Mouse (Mus musculus) neural tube, embryonic 13.5 days (tissue): ENCODE data around the gene Slc23a4. TPM values are rescaled to one million over a fixed set of nuclear protein-coding genes. Genes with fewer than 3 reads are reported as not detected.
A peak's percentile ranks its signal among the peaks of the same experiment; 100 is the strongest.

Experiments used
- ATAC-seq: fragments of 200-750 bp; cut with Nextera tagmentation; 2 replicates; pipeline ENCODE4 v1.8.0; 2017; ENCODE audit warnings: low read depth, mild to moderate bottlenecking, moderate TSS enrichment, moderate library complexity
- H3K27ac ChIP-seq: fragments of 300-500 bp; sonication (generic); replicated peaks from 2 replicates; pipeline ENCODE4 v1.5.1; 2015; ENCODE audit warnings: moderate library complexity, mild to moderate bottlenecking, inconsistent platforms
- H3K27me3 ChIP-seq: fragments of 300-500 bp; sonication (generic); 2 replicates; pipeline ENCODE4 v1.6.1; 2015; ENCODE audit warnings: mild to moderate bottlenecking, inconsistent platforms
- H3K36me3 ChIP-seq: fragments of 300-500 bp; sonication (generic); 2 replicates; pipeline ENCODE4 v1.6.1; 2015; ENCODE audit warnings: mild to moderate bottlenecking, inconsistent platforms
- H3K4me1 ChIP-seq: fragments of 300-500 bp; sonication (generic); replicated peaks from 2 replicates; pipeline ENCODE4 v1.6.1; 2015; ENCODE audit warnings: inconsistent platforms
- H3K4me2 ChIP-seq: fragments of 300-500 bp; sonication (generic); 2 replicates; pipeline ENCODE4 v1.6.1; 2015; ENCODE audit warnings: inconsistent platforms, mild to moderate bottlenecking, moderate library complexity
- H3K4me3 ChIP-seq: fragments of 300-500 bp; sonication (generic); 2 replicates; pipeline ENCODE4 v1.5.1; 2015; ENCODE audit warnings: mild to moderate bottlenecking, inconsistent platforms
- H3K9ac ChIP-seq: fragments of 300-500 bp; sonication (generic); 2 replicates; pipeline ENCODE4 v1.6.1; 2015; ENCODE audit warnings: moderate library complexity, mild to moderate bottlenecking, inconsistent platforms
- H3K9me3 ChIP-seq: fragments of 300-500 bp; sonication (generic); 2 replicates; pipeline ENCODE4 v1.6.1; 2016; ENCODE audit warnings: inconsistent platforms
- WGBS: fragments of 180-500 bp; shearing (Covaris S2); methylation state at CpG from one replicate; pipeline ENCODE4 v1.1.7; 2015; 5-methylcytosine and 5-hydroxymethylcytosine counted together
- polyA plus RNA-seq: library from polyadenylated mRNA; unstranded; fragments of >200 nt; fragmentation: Nextera tagmentation; extraction: Ambion mirVana; gene quantifications from 2 replicates; pipeline ENCODE4 v1.2.1, GENCODE M21; 2015

Slc23a4 gene
- polyA plus RNA-seq, 1 experiment from 2014 or later: 0.56 TPM

DNA sequence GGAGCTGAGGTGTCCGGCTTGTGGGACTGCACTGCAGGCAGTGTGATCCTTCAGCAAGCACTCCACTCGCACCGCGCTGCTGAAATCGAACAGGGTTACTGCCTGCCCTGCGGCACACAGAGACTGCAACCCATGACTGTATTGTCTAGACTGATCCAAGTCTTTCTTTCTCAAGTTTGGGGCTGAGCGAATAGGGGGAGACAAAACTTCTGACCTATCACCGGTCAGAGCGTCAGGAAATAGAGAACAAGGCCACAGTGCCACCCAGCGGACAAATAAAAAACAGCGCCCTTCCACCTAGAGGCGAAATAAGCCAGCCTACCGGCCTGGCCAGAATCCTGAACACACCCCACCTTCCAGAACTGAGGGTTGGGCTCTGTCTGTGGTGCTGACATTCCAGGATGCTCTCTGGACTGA is 7.1 kb upstream of the Slc23a4 start:
- Histone ChIP-seq H3K9ac (no peak overlapping the region), H3K4me3 (0 out of 2 replicates have a peak overlapping the region, but pooled peaks have one; percentile 13), H3K27ac (no peak overlapping the region), H3K36me3 (no peaks in the 10 kb centered on the region), H3K4me1 (peaks cover 6% of the 10 kb centered on the region; the same call in 1 of the 2 replicates), H3K9me3 (no peaks in the 10 kb centered on the region), H3K4me2 (peak overlapping the region; percentile 47), H3K27me3 (no peaks in the 10 kb centered on the region; the same call in 1 of the 2 replicates)
- WGBS: 5% methylated on average over 13 of the region's 13 CpGs
- ATAC-seq: peak; percentile 71

DNA sequence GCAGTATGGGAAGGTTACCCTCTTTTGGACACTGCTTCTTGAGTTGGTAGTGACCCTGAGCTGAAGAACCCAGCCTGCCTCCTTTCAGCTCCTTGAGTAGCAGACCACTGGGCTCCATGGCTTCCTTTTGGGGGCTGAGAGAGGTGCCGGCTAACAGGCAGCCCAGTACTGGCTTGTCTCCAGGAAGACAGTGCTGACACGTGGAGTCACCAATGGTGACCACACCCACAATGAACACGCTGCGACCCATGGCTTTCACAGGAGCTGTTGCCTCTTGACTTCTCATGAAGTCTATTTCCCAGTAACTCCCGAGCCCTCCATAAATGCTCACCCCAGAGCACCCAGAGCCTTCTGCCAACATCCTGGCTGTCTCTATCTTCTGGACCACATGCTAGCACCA is 6.5 kb upstream of the Slc23a4 start:
- Histone ChIP-seq H3K36me3 (no peaks in the 10 kb centered on the region), H3K4me3 (no peak overlapping the region), H3K27me3 (no peaks in the 10 kb centered on the region; the same call in 1 of the 2 replicates), H3K9ac (no peak overlapping the region), H3K9me3 (no peaks in the 10 kb centered on the region), H3K4me1 (peaks cover 6% of the 10 kb centered on the region; the same call in 1 of the 2 replicates), H3K4me2 (peak overlapping the region; percentile 47), H3K27ac (no peak overlapping the region)
- WGBS: 85% methylated on average over 5 of the region's 5 CpGs
- ATAC-seq: no peak

DNA sequence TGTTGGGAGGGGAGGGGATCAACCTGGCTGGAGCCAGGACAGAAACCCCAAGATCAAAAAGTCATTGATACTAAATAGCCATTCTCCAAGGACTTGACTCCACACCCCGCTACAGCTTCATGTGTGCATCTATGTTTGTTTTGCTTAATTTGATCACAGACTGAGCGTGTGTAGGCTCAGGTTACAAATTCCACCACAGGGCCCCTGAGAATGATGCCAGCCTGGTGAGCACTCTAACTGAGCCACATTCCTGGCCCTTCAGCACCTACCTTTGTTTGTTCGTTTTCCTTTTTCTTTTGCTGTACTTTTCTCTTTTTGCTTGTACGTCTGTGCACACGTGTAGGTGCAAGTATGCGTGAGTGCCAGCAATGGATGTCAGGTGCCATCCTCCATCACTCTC is 1.1 kb upstream of the Slc23a4 start:
- no peaks in the 10 kb centered on the region for H3K9me3 ChIP-seq
- no peak overlapping the region for H3K4me2 ChIP-seq
- H3K36me3 ChIP-seq: no peaks in the 10 kb centered on the region
- no peak overlapping the region for H3K4me3 ChIP-seq
- no peak overlapping the region for H3K9ac ChIP-seq
- no peak for ATAC-seq
- no peaks in the 10 kb centered on the region for H3K27me3 ChIP-seq
- 81% methylated on average over 6 of the region's 6 CpGs for WGBS
- no peak overlapping the region for H3K27ac ChIP-seq
- peaks cover 12% of the 10 kb centered on the region for H3K4me1 ChIP-seq

DNA sequence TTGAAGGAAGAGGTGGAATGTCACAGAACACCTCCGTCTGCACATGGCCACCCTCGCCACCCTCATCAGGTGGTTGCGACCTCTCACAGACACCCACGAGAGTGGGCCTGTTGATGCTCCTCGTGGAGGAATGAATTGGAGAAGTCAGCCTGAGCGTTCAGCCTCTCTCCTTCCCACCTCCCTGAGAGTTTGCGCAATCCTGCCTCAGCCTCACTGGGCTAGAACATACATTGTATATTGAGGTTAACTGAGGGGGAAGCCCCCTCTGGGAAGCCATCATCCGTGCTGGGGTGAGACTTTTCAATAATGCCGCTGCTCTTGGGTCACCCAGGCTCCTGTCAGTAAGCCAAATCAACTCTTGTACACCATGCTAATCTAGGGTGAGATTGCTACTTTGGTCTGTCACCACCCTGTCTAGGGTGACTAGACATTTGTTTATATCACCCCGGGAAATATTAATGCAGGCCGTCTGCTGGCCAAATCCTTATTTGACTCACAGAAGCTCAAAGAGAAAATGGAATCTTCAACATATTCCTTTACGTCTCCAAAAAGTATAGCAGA is 1.0 kb downstream of the Slc23a4 start:
- ATAC-seq: no peak
- 90% methylated on average over 12 of the region's 12 CpGs for WGBS
- peaks cover 12% of the 10 kb centered on the region for H3K4me1 ChIP-seq
- H3K27me3 ChIP-seq: no peaks in the 10 kb centered on the region
- H3K36me3 ChIP-seq: no peaks in the 10 kb centered on the region
- H3K9me3 ChIP-seq: no peaks in the 10 kb centered on the region
- H3K4me2 ChIP-seq: no peak overlapping the region
- H3K27ac ChIP-seq: no peak overlapping the region
- H3K4me3 ChIP-seq: no peak overlapping the region
- H3K9ac ChIP-seq: no peak overlapping the region

DNA sequence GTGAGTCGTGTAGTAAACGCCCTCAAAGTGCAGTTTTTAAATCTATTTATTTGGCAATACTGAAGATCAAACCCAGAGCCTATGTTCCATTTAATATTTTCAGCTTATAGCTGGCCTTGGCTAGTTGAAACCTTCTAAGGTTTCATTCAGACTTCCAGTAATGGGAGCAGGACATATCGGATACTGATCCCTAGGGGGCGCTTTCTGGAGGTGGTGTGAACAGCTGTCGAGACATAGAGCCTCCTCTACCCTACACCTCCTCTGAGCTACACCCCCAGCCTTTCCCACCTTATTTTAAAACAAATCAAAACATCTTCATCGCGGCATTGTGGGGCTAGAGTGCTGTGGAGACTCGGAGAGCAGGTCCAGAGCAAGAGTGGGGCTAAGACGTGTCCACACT is 7.5 kb downstream of the Slc23a4 start:
- no peaks in the 10 kb centered on the region for H3K9me3 ChIP-seq
- no peaks in the 10 kb centered on the region for H3K4me1 ChIP-seq
- no peak overlapping the region for H3K27ac ChIP-seq
- ATAC-seq: no peak
- H3K9ac ChIP-seq: no peak overlapping the region
- no peak overlapping the region for H3K4me2 ChIP-seq
- 68% methylated on average over 9 of the region's 9 CpGs for WGBS
- H3K4me3 ChIP-seq: no peak overlapping the region
- H3K36me3 ChIP-seq: no peaks in the 10 kb centered on the region
- H3K27me3 ChIP-seq: no peaks in the 10 kb centered on the region

DNA sequence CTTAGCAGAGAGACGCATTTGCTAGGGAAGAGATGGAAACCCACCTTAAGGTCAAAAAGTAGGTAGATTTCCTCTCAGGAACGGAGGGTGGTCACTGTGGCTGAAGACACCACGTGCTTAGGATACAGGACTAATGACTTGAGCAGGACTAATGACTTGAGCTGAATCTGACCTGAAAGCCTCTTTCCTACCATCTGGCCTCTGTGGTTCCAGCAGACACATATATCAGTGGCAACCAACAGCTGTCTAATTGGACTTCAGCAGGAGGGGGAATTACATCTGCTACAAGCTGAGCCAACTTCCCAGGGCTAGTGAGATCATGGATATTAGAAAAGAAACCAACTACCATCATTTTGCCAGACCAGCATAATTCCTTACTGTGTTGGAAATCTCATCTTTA is 8.9 kb downstream of the Slc23a4 start:
- no peaks in the 10 kb centered on the region for H3K9me3 ChIP-seq
- H3K4me3 ChIP-seq: no peak overlapping the region
- no peak overlapping the region for H3K4me2 ChIP-seq
- no peaks in the 10 kb centered on the region for H3K27me3 ChIP-seq
- ATAC-seq: no peak
- WGBS: 73% methylated on average over 3 of the region's 3 CpGs
- no peaks in the 10 kb centered on the region for H3K4me1 ChIP-seq
- H3K36me3 ChIP-seq: no peaks in the 10 kb centered on the region
- H3K9ac ChIP-seq: no peak overlapping the region
- H3K27ac ChIP-seq: no peak overlapping the region

DNA sequence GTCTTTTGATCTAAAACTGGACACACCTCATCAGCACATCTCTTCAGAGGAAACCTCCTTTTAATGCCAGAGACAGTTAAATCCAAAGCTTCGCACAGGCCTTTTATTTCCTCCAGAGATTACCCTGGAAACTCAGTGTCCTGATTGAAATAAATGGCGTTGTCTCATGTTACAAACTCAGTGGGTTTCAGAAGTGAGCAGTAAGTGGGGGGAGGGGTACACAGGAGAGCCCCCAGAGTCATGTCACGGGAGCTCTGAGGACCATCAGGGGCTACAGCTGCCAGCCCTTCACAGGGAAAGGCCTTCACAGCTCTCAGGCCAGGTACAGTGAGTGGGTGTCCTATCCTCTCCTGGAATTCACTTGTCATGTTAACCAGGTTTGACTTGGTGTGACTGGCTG is 17.0 kb downstream of the Slc23a4 start:
- Histone ChIP-seq H3K27ac (no peak overlapping the region), H3K9me3 (no peaks in the 10 kb centered on the region), H3K27me3 (no peaks in the 10 kb centered on the region), H3K4me1 (peaks cover 4% of the 10 kb centered on the region; the same call in 1 of the 2 replicates), H3K36me3 (no peaks in the 10 kb centered on the region), H3K4me2 (no peak overlapping the region), H3K9ac (no peak overlapping the region), H3K4me3 (no peak overlapping the region)
- no peak for ATAC-seq
- WGBS: 22% methylated on average over 3 of the region's 3 CpGs

DNA sequence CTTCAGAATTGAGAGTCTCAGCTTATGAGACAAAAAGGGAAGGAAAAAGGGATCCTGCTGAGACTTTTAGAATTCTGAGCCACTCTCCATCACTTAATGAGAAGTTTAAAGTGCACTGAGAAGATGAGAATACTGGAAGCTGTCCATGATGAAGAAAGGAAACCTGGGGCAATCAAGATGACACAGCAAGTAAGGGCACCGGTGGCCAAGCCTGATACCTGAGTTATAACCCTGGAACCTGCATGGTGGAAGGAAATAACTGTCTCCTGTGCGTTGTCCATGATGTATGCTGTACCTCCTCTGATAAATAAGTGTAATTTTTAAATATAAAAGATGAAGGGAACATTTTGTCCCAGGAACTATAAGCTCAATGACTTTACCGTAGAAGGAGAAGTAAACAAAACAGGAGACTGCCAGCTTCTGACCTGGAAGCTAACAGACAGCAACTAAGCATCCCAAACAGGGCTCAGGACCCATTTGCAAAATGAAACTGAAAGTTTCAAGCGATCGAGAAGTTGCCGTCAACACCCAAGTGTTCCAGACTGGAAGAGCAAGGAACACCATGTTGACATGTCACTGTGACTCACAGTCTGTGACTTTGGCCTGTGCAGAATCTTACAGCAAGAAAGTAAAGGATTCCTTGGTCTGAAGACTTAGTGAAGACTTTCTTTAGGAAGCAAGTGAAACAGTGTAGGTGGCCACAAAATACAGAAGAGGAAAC is 22.2 kb downstream of the Slc23a4 start:
- no peaks in the 10 kb centered on the region for H3K9me3 ChIP-seq
- H3K9ac ChIP-seq: no peak overlapping the region
- H3K4me3 ChIP-seq: no peak overlapping the region
- no peak overlapping the region for H3K4me2 ChIP-seq
- peaks cover 1% of the 10 kb centered on the region; the same call in 1 of the 2 replicates for H3K4me1 ChIP-seq
- H3K27me3 ChIP-seq: no peaks in the 10 kb centered on the region
- H3K36me3 ChIP-seq: no peaks in the 10 kb centered on the region
- no peak for ATAC-seq
- no peak overlapping the region for H3K27ac ChIP-seq
- 86% methylated on average over 6 of the region's 6 CpGs for WGBS

DNA sequence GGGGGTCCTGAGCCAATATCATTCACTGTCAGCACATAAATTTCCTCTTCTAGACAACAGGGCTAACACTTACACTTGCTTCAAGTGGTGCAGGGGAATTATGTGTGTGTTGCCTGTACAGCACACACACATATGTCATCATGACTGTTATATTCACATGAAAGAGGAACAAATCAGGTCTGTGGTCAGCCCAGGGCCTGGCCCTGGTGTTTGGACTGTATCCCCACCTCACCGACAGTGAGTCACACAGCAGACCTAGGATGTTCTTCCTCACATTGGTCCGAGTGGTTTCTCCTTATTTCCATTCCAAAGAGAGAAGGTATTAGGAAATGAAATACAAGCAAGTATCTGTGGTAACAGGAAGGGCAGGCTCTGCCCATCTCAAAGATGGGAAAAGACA is 23.7 kb downstream of the Slc23a4 start:
- no peaks in the 10 kb centered on the region for H3K9me3 ChIP-seq
- H3K4me3 ChIP-seq: no peak overlapping the region
- H3K36me3 ChIP-seq: no peaks in the 10 kb centered on the region
- no peak for ATAC-seq
- no peaks in the 10 kb centered on the region for H3K27me3 ChIP-seq
- H3K4me2 ChIP-seq: no peak overlapping the region
- no peak overlapping the region for H3K27ac ChIP-seq
- no peak overlapping the region for H3K9ac ChIP-seq
- 53% methylated on average over 2 of the region's 2 CpGs for WGBS
- no peaks in the 10 kb centered on the region for H3K4me1 ChIP-seq

DNA sequence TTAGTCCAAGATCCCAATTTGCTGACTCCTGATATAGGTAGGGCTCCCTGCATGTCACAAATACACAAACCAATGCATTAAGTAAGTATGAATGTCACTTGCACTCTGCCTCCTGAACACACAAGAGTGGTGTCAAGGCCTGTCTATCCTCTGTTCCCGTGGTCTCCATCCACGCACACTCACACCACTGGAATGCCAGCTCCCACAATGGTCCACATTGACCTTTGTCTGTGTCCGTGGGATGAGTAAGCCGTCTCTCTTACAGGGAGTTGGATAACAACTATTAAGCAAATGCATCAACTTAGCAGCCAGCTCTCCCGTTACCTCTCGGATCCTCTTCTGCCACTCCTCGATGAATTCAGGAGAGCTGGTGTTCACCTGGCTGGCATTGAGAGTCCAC is 29.1 kb downstream of the Slc23a4 start:
- no peaks in the 10 kb centered on the region for H3K36me3 ChIP-seq
- WGBS: 88% methylated on average over 7 of the region's 7 CpGs
- H3K9me3 ChIP-seq: no peaks in the 10 kb centered on the region
- H3K4me3 ChIP-seq: no peak overlapping the region
- H3K27ac ChIP-seq: no peak overlapping the region
- peaks cover 11% of the 10 kb centered on the region; the same call in 1 of the 2 replicates for H3K4me1 ChIP-seq
- ATAC-seq: no peak
- no peaks in the 10 kb centered on the region for H3K27me3 ChIP-seq
- no peak overlapping the region for H3K4me2 ChIP-seq
- no peak overlapping the region for H3K9ac ChIP-seq

DNA sequence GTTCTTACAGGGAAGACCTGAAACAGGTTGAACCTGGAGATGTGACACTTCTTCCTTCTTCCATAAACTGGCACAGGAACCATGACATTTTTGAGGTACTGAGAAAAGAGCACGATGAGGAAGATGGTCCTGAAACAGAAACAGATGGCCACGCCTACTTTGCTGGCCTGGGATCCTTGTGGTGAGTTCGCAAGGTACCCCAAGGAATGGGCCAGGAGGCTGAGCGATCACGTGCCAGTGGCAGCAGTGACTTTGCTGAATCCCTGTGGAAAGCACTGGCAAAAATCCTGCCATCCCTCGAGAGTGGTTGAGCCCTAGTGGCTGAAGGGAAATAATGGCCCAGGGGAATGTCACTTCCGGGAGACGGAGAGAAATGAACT is 32.4 kb downstream of the Slc23a4 start:
- H3K4me2 ChIP-seq: peak overlapping the region; percentile 45
- peaks cover 11% of the 10 kb centered on the region; the same call in 1 of the 2 replicates for H3K4me1 ChIP-seq
- ATAC-seq: no peak
- H3K9ac ChIP-seq: no peak overlapping the region
- H3K4me3 ChIP-seq: no peak overlapping the region
- no peaks in the 10 kb centered on the region for H3K9me3 ChIP-seq
- H3K27me3 ChIP-seq: no peaks in the 10 kb centered on the region
- H3K36me3 ChIP-seq: no peaks in the 10 kb centered on the region
- no peak overlapping the region for H3K27ac ChIP-seq
- 52% methylated on average over 8 of the region's 8 CpGs for WGBS

DNA sequence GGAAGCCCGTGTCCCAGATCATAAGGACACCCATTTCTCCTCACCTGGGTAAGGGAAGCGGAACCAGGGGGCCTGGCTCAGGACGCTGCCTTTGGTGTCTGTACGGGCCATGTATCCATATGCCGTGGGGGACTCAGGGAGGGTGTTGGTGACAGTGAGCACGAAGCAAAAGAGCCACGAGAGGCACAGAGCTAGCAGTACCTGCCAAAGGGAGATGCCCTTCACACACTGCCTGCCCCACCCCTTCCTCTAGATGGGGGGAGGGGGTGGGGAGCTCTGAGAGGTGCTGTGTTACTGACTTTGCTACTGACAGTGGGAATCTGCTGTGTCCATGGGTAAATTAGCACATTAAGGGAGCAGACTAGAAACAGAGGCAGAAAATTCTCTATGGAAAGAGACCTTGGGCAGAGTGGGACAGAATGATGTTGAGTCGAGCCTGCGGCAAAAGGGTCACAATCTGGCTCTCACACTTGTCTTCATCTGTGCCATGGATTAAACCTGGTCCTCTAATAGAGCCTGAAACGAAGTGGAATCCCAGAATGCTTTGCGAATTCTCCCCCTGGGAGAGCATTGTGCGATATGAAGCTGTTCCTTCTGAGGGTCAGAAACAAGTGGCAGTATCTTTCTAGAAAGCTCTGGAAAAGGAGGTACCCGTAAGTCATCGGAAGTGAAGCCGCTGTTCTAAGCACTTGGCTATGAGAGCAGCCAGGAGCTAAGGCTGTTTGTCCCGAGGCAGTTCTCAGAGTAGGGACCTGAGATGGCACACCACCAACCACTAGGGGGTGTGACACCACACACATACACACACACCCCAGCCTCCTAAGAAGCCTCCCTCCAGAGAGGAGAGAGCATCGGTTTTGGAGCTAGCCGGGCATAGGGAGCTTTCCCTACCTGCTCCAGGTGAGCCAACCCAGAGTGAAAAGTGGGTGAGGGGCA is 33.0 kb downstream of the Slc23a4 start:
- no peak overlapping the region for H3K9ac ChIP-seq
- H3K9me3 ChIP-seq: no peaks in the 10 kb centered on the region
- H3K27me3 ChIP-seq: no peaks in the 10 kb centered on the region
- H3K36me3 ChIP-seq: no peaks in the 10 kb centered on the region
- H3K4me1 ChIP-seq: peaks cover 11% of the 10 kb centered on the region; the same call in 1 of the 2 replicates
- WGBS: 54% methylated on average over 18 of the region's 18 CpGs
- no peak overlapping the region for H3K27ac ChIP-seq
- ATAC-seq: peak; percentile 85
- peak overlapping the region; percentile 45 for H3K4me2 ChIP-seq
- 0 out of 2 replicates have a peak overlapping the region, but pooled peaks have one; percentile 11 for H3K4me3 ChIP-seq
